Mouse (Mus musculus) heart, adult 2 months (tissue): ENCODE data around the gene Ano1. TPM values are rescaled to one million over a fixed set of nuclear protein-coding genes. Genes with fewer than 3 reads are reported as not detected.

ENCODE experiments used
- DNase-seq, 2 experiments: peaks; one replicate each; pipeline ENCODE4 v3.0.0; 2021
- H3K27ac ChIP-seq: fragments of 200-600 bp; 2 replicates; pipeline ENCODE4 v1.8.1; 2022
- H3K27me3 ChIP-seq: fragments of 200-500 bp; 2 replicates; pipeline ENCODE4 v1.6.1; 2012; ENCODE audit warnings: mild to moderate bottlenecking, low read length, inconsistent platforms, mixed read lengths; ENCODE audit not compliant: control insufficient read depth, insufficient read depth
- H3K36me3 ChIP-seq: fragments of 200-500 bp; 2 replicates; pipeline ENCODE4 v1.6.1; 2012; ENCODE audit warnings: low read length, inconsistent platforms; ENCODE audit not compliant: control insufficient read depth, insufficient read depth
- H3K4me1 ChIP-seq: fragments of 200-500 bp; 2 replicates; pipeline ENCODE4 v1.6.1; 2011; ENCODE audit warnings: low read length; ENCODE audit not compliant: control insufficient read depth, insufficient read depth
- H3K4me3 ChIP-seq: fragments of 200-600 bp; 2 replicates; pipeline ENCODE4 v1.8.1; 2022
- H3K79me2 ChIP-seq: fragments of 200-500 bp; replicated peaks from 2 replicates; pipeline ENCODE4 v1.6.1; 2012; ENCODE audit warnings: mild to moderate bottlenecking, inconsistent platforms, low read length, moderate library complexity, mixed read lengths; ENCODE audit not compliant: control insufficient read depth, insufficient read depth
- H3K9ac ChIP-seq: fragments of 200-500 bp; 2 replicates; pipeline ENCODE4 v1.6.1; 2012; ENCODE audit warnings: low read depth, mild to moderate bottlenecking, control low read depth, inconsistent platforms, low read length, mixed read lengths
- CTCF ChIP-seq: fragments of 200-600 bp; IDR thresholded peaks from 2 replicates; pipeline ENCODE4 v1.8.1; 2022; ENCODE audit warnings: antibody characterized with exemption, mild to moderate bottlenecking, moderate library complexity
- EP300 ChIP-seq: fragments of 200-500 bp; IDR thresholded peaks from 2 replicates; pipeline ENCODE4 v1.6.1; 2011; ENCODE audit warnings: low read depth, low read length, control low read depth; ENCODE audit not compliant: insufficient read depth
- POLR2A ChIP-seq: fragments of 200-500 bp; IDR thresholded peaks from 2 replicates; pipeline ENCODE4 v1.6.1; 2011; ENCODE audit warnings: mild to moderate bottlenecking, low read depth, low read length, control low read depth; ENCODE audit not compliant: insufficient read depth
- WGBS: fragments of 180-500 bp; shearing (Covaris S2); methylation state at CpG from one replicate; pipeline ENCODE4 v1.1.7; 2018; 5-methylcytosine and 5-hydroxymethylcytosine counted together
- intact Hi-C: fragments of 180-260 bp; cut with DNase I; formaldehyde crosslinking; loops from one replicate; pipeline ENCODE4 v1.15.1; 2025
- polyA plus RNA-seq: library from polyadenylated mRNA; depleted of rRNA; stranded (reverse); fragments of >200 nt; gene quantifications from 2 replicates; pipeline ENCODE4 v1.2.3, GENCODE M21; 2012
- total RNA-seq, 2 experiments: library from RNA; stranded (reverse); gene quantifications; 2 replicates each; pipeline ENCODE4 v1.2.3; 2021

Gene Ano1
- total and polyA plus RNA-seq, 3 experiments = 11.1 to 12.5 (median 11.7) TPM

- no peak for TF ChIP-seq POLR2A
- no peak for TF ChIP-seq EP300
- no peak for TF ChIP-seq CTCF
- intact Hi-C loops = no loop called here
- Histone ChIP-seq H3K27ac (no peak overlapping the region), H3K27me3 (no peaks in the 10 kb centered on the region), H3K4me3 (no peak overlapping the region), H3K4me1 (peaks cover 4% of the 10 kb centered on the region; the same call in 1 of the 2 replicates), H3K9ac (no peak overlapping the region), H3K79me2 (no peaks in the 10 kb centered on the region), H3K36me3 (no peaks in the 10 kb centered on the region)
- 76% methylated on average over 4 of the region's 4 CpGs for WGBS
- no peak for DNase-seq
These were observed 138.9 kb downstream of the Ano1 start for GRCm38 (mm10) chr7:144612829-144613228.

- Histone ChIP-seq H3K79me2 (no peaks in the 10 kb centered on the region), H3K36me3 (no peaks in the 10 kb centered on the region), H3K9ac (no peak overlapping the region), H3K4me3 (no peak overlapping the region), H3K27me3 (no peaks in the 10 kb centered on the region), H3K4me1 (peaks cover 4% of the 10 kb centered on the region; the same call in 1 of the 2 replicates), H3K27ac (no peak overlapping the region)
- WGBS = 57% methylated on average over 4 of the region's 4 CpGs
- DNase-seq = no peak
- no peak for TF ChIP-seq EP300
- no peak for TF ChIP-seq CTCF
- TF ChIP-seq POLR2A = no peak
- intact Hi-C loops = no loop called here
These were observed 139.4 kb downstream of the Ano1 start for GRCm38 (mm10) chr7:144612351-144612750.

DNA sequence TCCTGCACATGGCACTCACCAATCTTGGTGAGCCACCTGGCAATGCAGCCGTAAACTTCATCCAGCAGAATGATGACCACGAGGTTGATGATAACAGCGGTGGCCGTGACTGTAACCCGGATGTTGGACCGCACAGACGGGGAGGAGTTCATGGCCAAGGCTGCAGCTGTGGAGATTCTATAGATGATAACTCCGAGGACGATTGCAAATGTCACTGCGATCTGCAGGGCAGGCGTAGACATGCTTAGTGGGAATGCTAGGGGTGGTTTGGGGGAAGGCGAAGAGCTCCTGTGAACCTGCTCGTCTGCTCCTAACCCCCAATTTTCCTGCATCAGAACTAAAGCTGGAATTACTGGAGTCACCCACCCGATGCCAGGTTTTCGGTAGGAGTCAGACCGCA lies 140.2 kb downstream of the Ano1 start:
- Histone ChIP-seq H3K4me3 (no peak overlapping the region), H3K79me2 (no peaks in the 10 kb centered on the region), H3K27ac (no peak overlapping the region), H3K4me1 (peaks cover 4% of the 10 kb centered on the region; the same call in 1 of the 2 replicates), H3K36me3 (no peaks in the 10 kb centered on the region), H3K9ac (no peak overlapping the region), H3K27me3 (no peaks in the 10 kb centered on the region)
- 80% methylated on average over 16 of the region's 16 CpGs for WGBS
- DNase-seq = no peak
- no peak for TF ChIP-seq CTCF
- TF ChIP-seq EP300 = no peak
- TF ChIP-seq POLR2A = no peak
- intact Hi-C loops = no loop called here

DNA sequence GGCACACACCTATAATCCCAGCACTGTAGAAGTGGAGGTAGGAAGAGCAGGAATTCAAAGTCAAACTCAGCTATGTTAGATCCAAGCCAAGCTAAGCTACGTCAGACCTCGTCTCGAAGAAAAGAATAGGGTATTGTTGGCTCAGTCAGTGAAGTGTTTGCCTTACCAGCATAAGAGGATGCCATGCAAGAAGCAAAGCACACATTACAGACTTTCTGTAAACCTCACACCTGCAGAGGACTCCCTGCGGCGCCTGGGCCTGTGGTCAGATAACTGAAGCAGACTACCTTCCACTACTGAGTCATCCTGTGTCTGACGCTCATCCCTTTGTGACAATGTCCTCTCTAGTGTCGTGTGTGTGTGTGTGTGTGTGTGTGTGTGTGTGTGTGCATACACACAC lies 142.2 kb downstream of the Ano1 start:
- Histone ChIP-seq H3K4me3 (no peak overlapping the region), H3K79me2 (no peaks in the 10 kb centered on the region), H3K27ac (no peak overlapping the region), H3K27me3 (no peaks in the 10 kb centered on the region), H3K9ac (no peak overlapping the region), H3K4me1 (no peaks in the 10 kb centered on the region), H3K36me3 (no peaks in the 10 kb centered on the region)
- WGBS = 82% methylated on average over 7 of the region's 7 CpGs
- TF ChIP-seq CTCF = no peak
- TF ChIP-seq POLR2A = no peak
- TF ChIP-seq EP300 = no peak
- no peak for DNase-seq
- intact Hi-C loops = no loop called here

GRCm38 (mm10) chr7:144607862-144608261 lies 143.9 kb downstream of the Ano1 start:
- Histone ChIP-seq H3K4me1 (no peaks in the 10 kb centered on the region), H3K36me3 (no peaks in the 10 kb centered on the region), H3K79me2 (no peaks in the 10 kb centered on the region), H3K27ac (no peak overlapping the region), H3K9ac (no peak overlapping the region), H3K4me3 (no peak overlapping the region), H3K27me3 (no peaks in the 10 kb centered on the region)
- DNase-seq = no peak
- TF ChIP-seq EP300 (no peak), CTCF (peak; percentile 41)
- intact Hi-C loops = no loop called here
- 87% methylated on average over 15 of the region's 15 CpGs for WGBS

- no peak overlapping the region for H3K9ac ChIP-seq
- H3K4me1 ChIP-seq = no peaks in the 10 kb centered on the region
- TF ChIP-seq EP300 = no peak
- no peak for TF ChIP-seq CTCF
- TF ChIP-seq POLR2A = no peak
- no peaks in the 10 kb centered on the region for H3K79me2 ChIP-seq
- intact Hi-C loops = no loop called here
- H3K27me3 ChIP-seq = no peaks in the 10 kb centered on the region
- no peak overlapping the region for H3K27ac ChIP-seq
- WGBS = 14% methylated on average over 4 of the region's 4 CpGs
- no peak overlapping the region for H3K4me3 ChIP-seq
- DNase-seq = no peak
- no peaks in the 10 kb centered on the region for H3K36me3 ChIP-seq
These were observed 147.0 kb downstream of the Ano1 start for GRCm38 (mm10) chr7:144604735-144605134.
